Mouse (Mus musculus): Measurements from ENCODE around the gene Dcbld2.

Gene Dcbld2

GRCm38 (mm10) chr16:58487861-58488260, 79.6 kb downstream of the Dcbld2 start:
- DNase-seq (ENCODE audit: low read depth): no peak

- no peak for DNase-seq (ENCODE audit: low read depth)
These were observed 88.5 kb downstream of the Dcbld2 start for GRCm38 (mm10) chr16:58496791-58497190.

GRCm38 (mm10) chr16:58497886-58498713, 89.9 kb downstream of the Dcbld2 start:
- no peak for DNase-seq (ENCODE audit: low read depth)

- no peak for DNase-seq (ENCODE audit: low read depth)
These were observed 90.9 kb downstream of the Dcbld2 start for GRCm38 (mm10) chr16:58499172-58499584.

- DNase-seq (ENCODE audit: low read depth): no peak
These were observed 91.4 kb downstream of the Dcbld2 start for GRCm38 (mm10) chr16:58499650-58500049.

GRCm38 (mm10) chr16:58501760-58502301, 93.6 kb downstream of the Dcbld2 start:
- DNase-seq (ENCODE audit: low read depth): no peak

- DNase-seq (ENCODE audit: low read depth): no peak
These were observed 94.3 kb downstream of the Dcbld2 start for GRCm38 (mm10) chr16:58502566-58502965.

- no peak for DNase-seq (ENCODE audit: low read depth)
These were observed 96.7 kb downstream of the Dcbld2 start for GRCm38 (mm10) chr16:58504945-58505344.

- DNase-seq (ENCODE audit: low read depth): peak; percentile 48
These were observed 104.0 kb downstream of the Dcbld2 start for GRCm38 (mm10) chr16:58512181-58512761.

- DNase-seq (ENCODE audit: low read depth): peak; percentile 74
These were observed 104.6 kb downstream of the Dcbld2 start for GRCm38 (mm10) chr16:58512887-58513286.

GRCm38 (mm10) chr16:58513755-58514154, 105.5 kb downstream of the Dcbld2 start:
- DNase-seq (ENCODE audit: low read depth): no peak

GRCm38 (mm10) chr16:58514565-58514964, 106.3 kb downstream of the Dcbld2 start:
- no peak for DNase-seq (ENCODE audit: low read depth)

- no peak for DNase-seq (ENCODE audit: low read depth)
These were observed 107.9 kb downstream of the Dcbld2 start for GRCm38 (mm10) chr16:58516161-58516560.

GRCm38 (mm10) chr16:58516960-58517798, 108.9 kb downstream of the Dcbld2 start:
- DNase-seq (ENCODE audit: low read depth): no peak
